Mouse (Mus musculus): ENCODE results near the gene Lin52. TPM values are rescaled to one million over a fixed set of nuclear protein-coding genes. Genes with fewer than 3 reads are reported as not detected.

Gene Lin52
- polyA plus RNA-seq, 1 experiment from 2014 or later = 29.7 TPM

GRCm38 (mm10) chr12:84481251-84481650 lies 30.0 kb downstream of the Lin52 start:
- ATAC-seq (ENCODE audit: low FRiP score) = no peak
- H3K36me3 ChIP-seq = no peaks in the 10 kb centered on the region
- no peaks in the 10 kb centered on the region; the same call in 1 of the 2 replicates for H3K27me3 ChIP-seq (replicated peaks)
- no peaks in the 10 kb centered on the region for H3K9me3 ChIP-seq (replicated peaks)
- no peak overlapping the region for H3K4me2 ChIP-seq
- H3K27ac ChIP-seq (replicated peaks) = no peak overlapping the region
- H3K4me1 ChIP-seq = no peaks in the 10 kb centered on the region
- 69% methylated on average over 2 of the region's 2 CpGs for WGBS
- no peak overlapping the region for H3K4me3 ChIP-seq (replicated peaks)
- H3K9ac ChIP-seq (replicated peaks) = no peak overlapping the region

DNA sequence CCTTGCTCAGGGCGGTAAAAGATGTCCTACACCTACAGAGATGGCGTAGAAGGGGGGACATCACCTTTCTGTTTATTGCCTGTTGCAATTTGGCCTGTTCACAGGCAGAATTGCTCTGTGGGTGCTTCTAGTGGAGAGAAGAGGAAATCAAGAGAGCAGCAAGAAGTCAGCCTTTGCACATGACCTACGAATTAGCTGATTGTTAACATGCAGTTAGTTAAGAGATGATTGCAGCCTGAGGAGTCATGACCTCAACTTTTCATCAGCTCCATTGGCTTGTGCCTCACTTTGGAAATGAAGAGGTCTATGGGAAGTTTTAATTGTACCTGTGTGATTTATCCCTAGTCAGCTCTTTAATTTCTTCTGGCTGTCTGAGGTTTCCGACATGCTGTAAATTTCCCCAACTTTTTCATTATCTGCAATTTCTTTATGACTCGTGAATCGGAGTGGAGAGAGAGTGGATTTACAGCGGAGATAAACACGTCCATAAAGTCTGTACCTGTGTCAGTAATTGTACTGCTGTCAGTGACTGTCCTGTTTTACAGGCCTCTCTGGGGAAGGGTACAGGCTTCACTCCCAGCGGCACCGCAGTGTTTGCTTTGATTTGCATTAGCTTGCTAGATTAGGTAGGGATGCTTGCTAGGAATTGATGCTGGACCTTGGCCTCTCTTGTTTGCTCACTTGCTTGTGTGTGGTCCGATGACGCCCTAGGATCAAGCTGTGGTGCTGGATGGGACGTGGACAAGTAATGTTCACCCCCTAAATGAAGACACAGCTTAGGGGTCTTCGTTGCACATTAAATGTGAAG lies 31.8 kb downstream of the Lin52 start:
- Histone ChIP-seq H3K27me3 (replicated peaks) (no peaks in the 10 kb centered on the region; the same call in 1 of the 2 replicates), H3K27ac (replicated peaks) (no peak overlapping the region), H3K36me3 (no peaks in the 10 kb centered on the region), H3K4me3 (replicated peaks) (no peak overlapping the region), H3K9me3 (replicated peaks) (no peaks in the 10 kb centered on the region), H3K9ac (replicated peaks) (no peak overlapping the region), H3K4me1 (peaks cover 9% of the 10 kb centered on the region), H3K4me2 (no peak overlapping the region)
- ATAC-seq (ENCODE audit: low FRiP score) = peak; percentile 47; the same call in 1 of the 2 replicates
- WGBS = 67% methylated on average over 14 of the region's 14 CpGs

- Histone ChIP-seq H3K9me3 (replicated peaks) (no peaks in the 10 kb centered on the region), H3K4me1 (peaks cover 11% of the 10 kb centered on the region), H3K36me3 (no peaks in the 10 kb centered on the region), H3K27ac (replicated peaks) (0 out of 2 replicates have a peak overlapping the region, but pooled peaks have one; percentile 18), H3K27me3 (replicated peaks) (peaks cover 7% of the 10 kb centered on the region; the same call in 1 of the 2 replicates), H3K4me2 (peak overlapping the region; percentile 20), H3K4me3 (replicated peaks) (no peak overlapping the region), H3K9ac (replicated peaks) (no peak overlapping the region)
- 7% methylated on average over 8 of the region's 8 CpGs for WGBS
- ATAC-seq (ENCODE audit: low FRiP score) = peak; percentile 65
Observed at GRCm38 (mm10) chr12:84487324-84488056, 36.3 kb downstream of the Lin52 start.

GRCm38 (mm10) chr12:84496795-84497194 lies 45.6 kb downstream of the Lin52 start:
- 98% methylated on average over 1 of the region's 1 CpGs for WGBS
- H3K9me3 ChIP-seq (replicated peaks) = no peaks in the 10 kb centered on the region
- H3K36me3 ChIP-seq = no peaks in the 10 kb centered on the region
- ATAC-seq (ENCODE audit: low FRiP score) = no peak
- H3K9ac ChIP-seq (replicated peaks) = no peak overlapping the region
- no peak overlapping the region for H3K4me2 ChIP-seq
- no peak overlapping the region for H3K27ac ChIP-seq (replicated peaks)
- H3K27me3 ChIP-seq (replicated peaks) = no peaks in the 10 kb centered on the region
- no peak overlapping the region for H3K4me3 ChIP-seq (replicated peaks)
- H3K4me1 ChIP-seq = peaks cover 13% of the 10 kb centered on the region

- no peak overlapping the region for H3K4me3 ChIP-seq (replicated peaks)
- peak overlapping the region; percentile 13 for H3K4me2 ChIP-seq
- ATAC-seq (ENCODE audit: low FRiP score) = no peak
- peak overlapping the region; percentile 6 for H3K27ac ChIP-seq (replicated peaks)
- H3K9ac ChIP-seq (replicated peaks) = no peak overlapping the region
- WGBS = 32% methylated on average over 8 of the region's 8 CpGs
- H3K9me3 ChIP-seq (replicated peaks) = no peaks in the 10 kb centered on the region
- peaks cover 11% of the 10 kb centered on the region for H3K4me1 ChIP-seq
- no peaks in the 10 kb centered on the region for H3K36me3 ChIP-seq
- no peaks in the 10 kb centered on the region for H3K27me3 ChIP-seq (replicated peaks)
Observed at GRCm38 (mm10) chr12:84500528-84501263, 49.5 kb downstream of the Lin52 start.

GRCm38 (mm10) chr12:84501278-84501677 lies 50.1 kb downstream of the Lin52 start:
- WGBS = 38% methylated on average over 4 of the region's 4 CpGs
- Histone ChIP-seq H3K36me3 (no peaks in the 10 kb centered on the region), H3K9me3 (replicated peaks) (no peaks in the 10 kb centered on the region), H3K4me2 (peak overlapping the region; percentile 13), H3K4me1 (peaks cover 11% of the 10 kb centered on the region), H3K9ac (replicated peaks) (no peak overlapping the region), H3K4me3 (replicated peaks) (no peak overlapping the region), H3K27ac (replicated peaks) (peak overlapping the region; percentile 6; the same call in 1 of the 2 replicates), H3K27me3 (replicated peaks) (no peaks in the 10 kb centered on the region)
- ATAC-seq (ENCODE audit: low FRiP score) = no peak

DNA sequence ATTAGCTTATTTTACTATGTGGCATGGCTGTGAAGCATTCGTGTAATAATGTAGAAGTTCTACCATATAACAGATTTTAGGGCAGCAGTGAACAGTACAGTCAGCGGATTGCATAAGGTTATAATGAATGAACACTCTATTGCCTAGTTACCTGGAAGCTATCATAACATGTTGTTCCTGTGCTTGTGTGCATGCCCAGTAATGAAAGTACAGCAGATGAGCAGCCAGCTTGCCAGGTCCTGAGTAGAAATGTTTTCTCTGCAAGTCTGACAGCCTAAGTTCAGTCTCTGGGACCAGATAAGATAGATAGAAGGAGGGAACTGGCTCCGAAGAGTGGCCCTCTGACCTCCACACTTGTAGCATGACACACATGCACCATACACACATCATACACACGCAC lies 55.6 kb downstream of the Lin52 start:
- 90% methylated on average over 4 of the region's 4 CpGs for WGBS
- Histone ChIP-seq H3K9ac (replicated peaks) (no peak overlapping the region), H3K27ac (replicated peaks) (no peak overlapping the region), H3K4me1 (no peaks in the 10 kb centered on the region), H3K9me3 (replicated peaks) (no peaks in the 10 kb centered on the region), H3K4me2 (no peak overlapping the region), H3K27me3 (replicated peaks) (no peaks in the 10 kb centered on the region), H3K4me3 (replicated peaks) (no peak overlapping the region), H3K36me3 (no peaks in the 10 kb centered on the region)
- ATAC-seq (ENCODE audit: low FRiP score) = no peak

DNA sequence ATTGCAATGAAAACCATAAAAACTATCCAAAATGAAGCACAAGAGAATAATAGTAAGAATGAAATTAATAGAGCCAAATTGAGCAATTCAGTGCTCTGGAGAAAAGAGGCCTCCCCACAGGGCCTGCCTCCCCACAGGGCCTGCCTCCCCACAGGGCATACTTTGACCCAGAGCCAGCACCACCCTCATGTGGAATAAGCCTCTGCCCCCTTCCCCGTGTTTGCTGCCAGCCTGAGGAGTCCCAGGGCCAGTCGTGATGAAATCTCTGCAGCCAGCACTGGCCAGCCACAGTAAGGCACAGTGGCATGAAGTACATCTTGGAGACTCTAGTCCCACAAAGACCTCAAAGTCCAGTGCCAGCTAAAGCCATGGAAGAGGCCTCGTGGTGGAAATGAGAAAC lies 60.8 kb downstream of the Lin52 start:
- Histone ChIP-seq H3K9ac (replicated peaks) (no peak overlapping the region), H3K27me3 (replicated peaks) (no peaks in the 10 kb centered on the region), H3K4me2 (no peak overlapping the region), H3K36me3 (no peaks in the 10 kb centered on the region), H3K4me3 (replicated peaks) (no peak overlapping the region), H3K27ac (replicated peaks) (no peak overlapping the region), H3K9me3 (replicated peaks) (no peaks in the 10 kb centered on the region), H3K4me1 (no peaks in the 10 kb centered on the region)
- WGBS = 71% methylated on average over 3 of the region's 3 CpGs
- no peak for ATAC-seq (ENCODE audit: low FRiP score)

- H3K36me3 ChIP-seq = no peaks in the 10 kb centered on the region
- WGBS = 91% methylated on average over 4 of the region's 4 CpGs
- ATAC-seq (ENCODE audit: low FRiP score) = no peak
Observed at GRCm38 (mm10) chr12:84515486-84515885, 64.3 kb downstream of the Lin52 start.

GRCm38 (mm10) chr12:84516642-84517041 lies 65.4 kb downstream of the Lin52 start:
- H3K27ac ChIP-seq (replicated peaks) = no peak overlapping the region
- H3K9ac ChIP-seq (replicated peaks) = no peak overlapping the region
- 100% methylated on average over 1 of the region's 1 CpGs for WGBS
- H3K4me2 ChIP-seq = no peak overlapping the region
- no peak overlapping the region for H3K4me3 ChIP-seq (replicated peaks)
- H3K36me3 ChIP-seq = no peaks in the 10 kb centered on the region
- H3K4me1 ChIP-seq = no peaks in the 10 kb centered on the region
- ATAC-seq (ENCODE audit: low FRiP score) = no peak
- H3K27me3 ChIP-seq (replicated peaks) = no peaks in the 10 kb centered on the region
- H3K9me3 ChIP-seq (replicated peaks) = no peaks in the 10 kb centered on the region

More at GRCm38 (mm10) chr12:84515486-84515885, 64.3 kb downstream of the Lin52 start:
- Histone ChIP-seq H3K27ac (replicated peaks) (no peak overlapping the region), H3K9me3 (replicated peaks) (no peaks in the 10 kb centered on the region), H3K4me1 (no peaks in the 10 kb centered on the region), H3K9ac (replicated peaks) (no peak overlapping the region), H3K27me3 (replicated peaks) (no peaks in the 10 kb centered on the region), H3K4me2 (no peak overlapping the region), H3K4me3 (replicated peaks) (no peak overlapping the region)

- H3K27ac ChIP-seq (replicated peaks) = no peak overlapping the region
- no peaks in the 10 kb centered on the region for H3K27me3 ChIP-seq (replicated peaks)
- H3K36me3 ChIP-seq = no peaks in the 10 kb centered on the region
- H3K4me1 ChIP-seq = no peaks in the 10 kb centered on the region
- WGBS = 82% methylated on average over 2 of the region's 2 CpGs
- H3K9ac ChIP-seq (replicated peaks) = no peak overlapping the region
- H3K9me3 ChIP-seq (replicated peaks) = no peaks in the 10 kb centered on the region
- no peak overlapping the region for H3K4me2 ChIP-seq
- no peak overlapping the region for H3K4me3 ChIP-seq (replicated peaks)
- ATAC-seq (ENCODE audit: low FRiP score) = no peak
Observed at GRCm38 (mm10) chr12:84518018-84518417, 66.8 kb downstream of the Lin52 start.
